Mouse (Mus musculus): ENCODE data around the gene B3galnt1.

The B3galnt1 gene

GRCm38 (mm10) chr3:69563406-69563805 is 35.4 kb downstream of the B3galnt1 start:
- no peak for DNase-seq

- no peak for DNase-seq
Observed at GRCm38 (mm10) chr3:69561686-69562085, 37.1 kb downstream of the B3galnt1 start.

GRCm38 (mm10) chr3:69559975-69560330 is 38.8 kb downstream of the B3galnt1 start:
- DNase-seq = no peak

GRCm38 (mm10) chr3:69559316-69559974 is 39.3 kb downstream of the B3galnt1 start:
- DNase-seq = no peak

- no peak for DNase-seq
Observed at GRCm38 (mm10) chr3:69556092-69556778, 42.5 kb downstream of the B3galnt1 start.

- no peak for DNase-seq
Observed at GRCm38 (mm10) chr3:69555511-69555910, 43.2 kb downstream of the B3galnt1 start.

- no peak for DNase-seq
Observed at GRCm38 (mm10) chr3:69549602-69550001, 49.2 kb downstream of the B3galnt1 start.

DNA sequence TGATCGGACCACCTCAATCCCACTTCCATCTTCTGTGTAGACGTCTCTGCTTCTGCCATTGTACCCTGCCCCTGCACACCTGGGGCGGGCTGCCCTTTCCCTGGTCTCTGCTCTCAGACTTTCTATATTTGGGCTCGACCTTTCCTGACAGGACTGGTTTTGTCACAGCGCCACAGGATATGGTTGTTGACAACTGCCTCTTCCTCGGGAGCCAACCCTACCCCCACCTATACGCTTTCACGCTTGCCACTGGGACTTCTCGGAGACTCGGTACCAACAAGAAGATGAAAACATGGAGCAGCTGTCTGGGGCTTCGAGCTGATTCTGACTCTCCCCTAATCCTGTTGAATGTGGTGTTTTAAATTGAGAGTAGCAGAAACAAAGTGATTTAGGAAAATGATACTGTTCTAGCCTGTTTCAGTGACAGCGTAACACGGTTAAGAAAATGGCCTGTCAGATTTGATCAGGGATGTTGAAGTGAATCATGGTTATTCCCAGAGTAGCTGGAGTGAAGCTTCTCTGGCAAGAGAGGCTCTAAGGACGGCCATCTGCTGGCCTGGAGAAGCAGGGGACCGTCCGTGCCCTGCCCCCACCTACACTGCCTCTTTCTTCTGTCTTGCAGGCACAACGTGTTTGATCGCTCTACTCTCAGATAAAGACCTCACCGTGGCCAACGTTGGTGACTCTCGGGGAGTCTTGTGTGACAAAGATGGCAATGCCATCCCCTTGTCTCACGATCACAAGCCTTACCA is 49.9 kb downstream of the B3galnt1 start:
- DNase-seq = no peak

DNA sequence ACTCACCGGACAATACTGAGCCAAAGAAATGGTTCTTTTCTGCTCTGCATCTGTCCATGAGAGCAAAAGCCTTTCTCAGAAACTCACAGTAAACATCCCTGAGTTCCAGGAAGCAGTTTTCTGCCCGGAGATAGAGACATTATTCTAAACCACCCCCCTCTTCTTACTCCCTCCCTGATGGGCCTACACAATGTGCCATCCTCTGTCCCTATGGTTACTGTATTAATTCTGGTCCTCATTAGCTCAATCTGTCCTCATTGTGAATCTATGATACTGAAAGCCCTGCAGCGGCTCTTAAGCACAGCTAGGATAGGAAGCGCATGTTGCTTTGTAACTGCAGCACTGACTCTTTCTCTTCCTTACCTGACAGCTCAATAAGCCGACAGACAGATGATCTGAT is 53.7 kb downstream of the B3galnt1 start:
- DNase-seq = no peak

DNA sequence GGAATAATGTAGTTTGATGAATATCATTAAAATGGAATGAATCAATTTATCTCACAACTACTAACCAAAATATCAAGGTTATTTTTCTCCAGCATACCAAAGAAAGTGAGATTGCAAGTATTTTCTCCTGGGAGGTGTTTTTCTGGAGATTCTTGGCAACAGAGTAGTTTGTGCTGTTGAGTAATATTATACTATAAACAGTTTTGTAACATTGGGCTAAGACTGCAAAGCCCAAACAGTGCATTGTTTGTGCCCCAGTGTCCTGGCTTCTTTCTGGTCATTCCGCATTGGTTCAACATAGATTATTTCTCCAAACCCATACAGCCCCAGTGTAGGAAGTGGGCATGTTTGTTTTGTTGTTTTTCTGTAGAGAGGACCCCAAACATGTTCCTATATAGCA is 55.0 kb downstream of the B3galnt1 start:
- no peak for DNase-seq

GRCm38 (mm10) chr3:69542962-69543361 is 55.8 kb downstream of the B3galnt1 start:
- no peak for DNase-seq

- peak; percentile 30 for DNase-seq
Observed at GRCm38 (mm10) chr3:69535941-69536647, 62.7 kb downstream of the B3galnt1 start.

GRCm38 (mm10) chr3:69535486-69535885 is 63.3 kb downstream of the B3galnt1 start:
- DNase-seq = no peak

- DNase-seq = no peak
Observed at GRCm38 (mm10) chr3:69532687-69533086, 66.1 kb downstream of the B3galnt1 start.

DNA sequence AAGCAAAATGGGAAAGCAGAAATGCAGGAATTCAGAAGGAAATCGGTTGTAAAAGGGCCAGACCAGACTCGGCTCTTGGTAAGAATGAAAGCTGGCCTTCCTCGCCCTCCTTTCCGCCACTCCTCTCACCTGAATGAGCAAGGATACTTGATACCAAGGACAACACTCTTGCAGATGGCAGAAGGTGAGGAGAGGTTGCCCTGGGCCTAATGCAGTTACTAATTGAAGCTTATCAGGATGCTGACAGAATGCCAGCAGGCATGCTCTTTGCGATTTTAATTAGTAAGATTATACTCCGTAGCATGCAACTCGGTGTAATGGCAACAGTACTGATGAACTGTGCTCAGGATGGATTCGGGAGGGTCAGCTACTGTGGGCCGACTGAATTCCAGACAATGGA is 67.2 kb downstream of the B3galnt1 start:
- no peak for DNase-seq

DNA sequence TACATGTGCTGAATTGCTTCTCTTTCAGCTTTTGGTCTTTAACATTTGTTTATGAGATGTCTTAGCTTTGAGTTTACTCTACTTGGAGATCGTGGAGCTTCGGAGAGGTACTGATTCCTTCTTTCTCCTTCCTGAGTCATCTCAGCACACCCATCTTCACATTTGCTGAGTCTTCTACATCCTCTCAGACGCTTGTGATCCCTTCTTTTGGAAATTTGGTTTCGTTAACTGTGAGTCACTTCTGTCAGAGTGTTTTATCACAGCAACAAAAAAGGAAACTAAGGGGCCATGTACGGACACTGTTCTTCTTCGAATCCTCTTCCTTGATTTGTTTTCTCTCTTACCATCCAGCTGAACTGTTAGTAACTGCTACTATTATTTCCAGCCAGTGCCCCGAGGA is 69.2 kb downstream of the B3galnt1 start:
- DNase-seq = no peak

- DNase-seq = no peak
Observed at GRCm38 (mm10) chr3:69527384-69527783, 71.4 kb downstream of the B3galnt1 start.

GRCm38 (mm10) chr3:69525072-69525529 is 73.7 kb downstream of the B3galnt1 start:
- DNase-seq = no peak

- no peak for DNase-seq
Observed at GRCm38 (mm10) chr3:69524356-69525071, 74.2 kb downstream of the B3galnt1 start.

Data from right cerebral cortex, postnatal 4 days (tissue).